Comparison of ENCODE assay signal across 15 mouse cellular contexts in the genomic region with DNA sequence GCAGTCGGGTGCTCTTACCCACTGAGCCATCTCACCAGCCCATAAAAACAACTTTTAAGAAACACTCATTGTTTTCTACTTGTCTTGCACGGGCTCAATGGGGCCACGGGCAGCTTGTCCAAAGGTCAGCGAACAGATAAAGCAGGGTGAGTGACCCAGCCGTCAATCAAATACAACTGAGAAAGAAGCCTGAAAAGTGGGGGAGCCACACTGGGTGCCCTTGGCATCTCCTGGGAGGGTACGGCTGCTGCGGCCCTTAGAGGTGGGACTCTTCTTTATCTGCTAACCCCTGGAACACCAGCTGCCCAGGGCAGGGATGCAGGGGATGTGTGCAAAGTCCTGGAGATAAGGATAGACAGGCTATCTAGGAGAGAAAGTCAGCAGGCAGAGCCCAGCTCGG. TPM values are rescaled to one million over a fixed set of nuclear protein-coding genes. Genes with fewer than 3 reads are reported as not detected.
DNase-seq lines count a peak whose midpoint lies in the region; ATAC-seq lines count a peak whose summit lies in the region.
"Had no signal": no experiment of that assay in that cellular context is flagged by ENCODE, and none has a peak within 500 bp of the region (broad histone marks: within the 10 kb centered on the region; RNA-seq: fewer than 3 reads in every experiment).

No protein-coding gene starts in this region.

- DNase-seq in cerebellum, adult 9-10 months: peak; percentile 41
- DNase-seq in cerebellum, adult 18-20 months: no peak
- DNase-seq in kidney, postnatal 36 days: peak; percentile 60 to 69
- DNase-seq in T-cell, adult 2 months (ENCODE audit: low spot score): no peak
- DNase-seq in embryo, embryonic 10.5 days (ENCODE audit: low spot score): no peak
- no peak for DNase-seq in left cerebral cortex, adult 11 months (ENCODE audit: low spot score)
- DNase-seq: heart, adult 18-20 months; heart, postnatal 14 days; right cerebral cortex, postnatal 14 days had no signal

- no peaks in the 10 kb centered on the region for H3K9me3 ChIP-seq in intestine, embryonic 16.5 days (ENCODE audit: control insufficient read depth, low read length)
- H3K9me3 ChIP-seq: embryonic facial prominence, embryonic 12.5 days; forebrain, embryonic 12.5 days; limb, embryonic 13.5 days had no signal

- H3K36me3 ChIP-seq in intestine, embryonic 16.5 days (ENCODE audit: control insufficient read depth, insufficient read depth, low read length): no peaks in the 10 kb centered on the region
- H3K36me3 ChIP-seq: embryonic facial prominence, embryonic 12.5 days; forebrain, embryonic 12.5 days; limb, embryonic 13.5 days had no signal

- H3K27ac ChIP-seq in intestine, embryonic 16.5 days (ENCODE audit: low read length): peak overlapping the region; percentile 46
- H3K27ac ChIP-seq: embryonic facial prominence, embryonic 12.5 days; forebrain, embryonic 12.5 days; limb, embryonic 13.5 days; macrophage had no signal

- no peaks in the 10 kb centered on the region for H3K27me3 ChIP-seq in intestine, embryonic 16.5 days (replicated peaks; ENCODE audit: control insufficient read depth, insufficient read depth, low read length)
- H3K27me3 ChIP-seq: embryonic facial prominence, embryonic 12.5 days; forebrain, embryonic 12.5 days; limb, embryonic 13.5 days had no signal

- H3K4me3 ChIP-seq in intestine, embryonic 16.5 days (ENCODE audit: low read length): no peak overlapping the region
- H3K4me3 ChIP-seq: embryonic facial prominence, embryonic 12.5 days; forebrain, embryonic 12.5 days; limb, embryonic 13.5 days had no signal

- H3K4me2 ChIP-seq in intestine, embryonic 16.5 days (ENCODE audit: low read depth, low read length): no peak overlapping the region
- H3K4me2 ChIP-seq: embryonic facial prominence, embryonic 12.5 days; forebrain, embryonic 12.5 days; limb, embryonic 13.5 days had no signal

- WGBS in intestine, embryonic 16.5 days: 63% methylated on average over 8 of the region's 8 CpGs

- peaks cover 14% of the 10 kb centered on the region; the same call in 1 of the 2 replicates for H3K4me1 ChIP-seq in intestine, embryonic 16.5 days (ENCODE audit: control insufficient read depth, insufficient read depth, low read length)
- H3K4me1 ChIP-seq: embryonic facial prominence, embryonic 12.5 days; forebrain, embryonic 12.5 days; limb, embryonic 13.5 days had no signal

- H3K9ac ChIP-seq in intestine, embryonic 16.5 days (ENCODE audit: low read depth, low read length): no peak overlapping the region
- H3K9ac ChIP-seq: embryonic facial prominence, embryonic 12.5 days; forebrain, embryonic 12.5 days; limb, embryonic 13.5 days had no signal

- ATAC-seq in intestine, embryonic 16.5 days: peak; percentile 82
- ATAC-seq in megakaryocyte-erythroid progenitor cell, adult 5-6 weeks (replicated peaks; ENCODE audit: low FRiP score, low TSS enrichment, poor library complexity, severe bottlenecking): peak; percentile 70; the same call in 1 of the 2 replicates

RNA-seq across cellular contexts. Expression of a gene that starts 19.9 kb away (rescaled TPM):
- polyA plus RNA-seq in intestine, embryonic 16.5 days (2015; fragmentation: Nextera tagmentation; extraction: Ambion mirVana): 57.8 and 67.5 TPM in 2 replicates
- total RNA-seq in megakaryocyte-erythroid progenitor cell, adult 5-6 weeks (2014; fragmentation: Nextera tagmentation): 23.0 and 23.5 TPM in 2 replicates
- total RNA-seq in megakaryocyte-erythroid progenitor cell, adult 5-6 weeks (2017): 22.5 and 26.0 TPM in 2 replicates

Comparison
In these comparisons a context has a peak if more than half of its experiments do, and no peak if none do; other contexts are left out.
1. DNase-seq: peak in cerebellum, adult 9-10 months (single experiment) and kidney, postnatal 36 days (2 of 2); none in cerebellum, adult 18-20 months (0 of 2), T-cell, adult 2 months (single experiment), embryo, embryonic 10.5 days (single experiment) and left cerebral cortex, adult 11 months (single experiment).